Mouse (Mus musculus) limb, embryonic 11.5 days (tissue): ENCODE data around the gene Olfr190. TPM values are rescaled to one million over a fixed set of nuclear protein-coding genes. Genes with fewer than 3 reads are reported as not detected.
"Not testable (repeated sequence)": the region's sequence is repeated elsewhere in the genome, so short reads cannot be mapped to it uniquely, and the experiment has no call there.

Source experiments
- ATAC-seq: fragments of 200-750 bp; cut with Nextera tagmentation; 2 replicates; pipeline ENCODE4 v1.8.0; 2017; ENCODE audit warnings: low read depth; ENCODE audit not compliant: insufficient number of reproducible peaks, low FRiP score, low TSS enrichment
- DNase-seq: peaks from one replicate; pipeline ENCODE4 v3.0.0-alpha.2; 2015; ENCODE audit warnings: low spot score
- H3K27ac ChIP-seq: fragments of 300-500 bp; sonication (generic); replicated peaks from 2 replicates; pipeline ENCODE4 v1.5.1; 2014; ENCODE audit warnings: low read depth, mild to moderate bottlenecking, low read length
- H3K27me3 ChIP-seq: fragments of 300-500 bp; sonication (generic); 2 replicates; pipeline ENCODE4 v1.6.1; 2014; ENCODE audit warnings: mild to moderate bottlenecking, low read length, mixed read lengths; ENCODE audit not compliant: control insufficient read depth, insufficient read depth
- H3K36me3 ChIP-seq: fragments of 300-500 bp; sonication (generic); 2 replicates; pipeline ENCODE4 v1.6.1; 2014; ENCODE audit warnings: mild to moderate bottlenecking, low read length, moderate library complexity, mixed read lengths; ENCODE audit not compliant: control insufficient read depth, insufficient read depth
- H3K4me1 ChIP-seq: fragments of 300-500 bp; sonication (generic); 2 replicates; pipeline ENCODE4 v1.6.1; 2014; ENCODE audit warnings: low read length, mixed read lengths; ENCODE audit not compliant: control insufficient read depth, insufficient read depth
- H3K4me2 ChIP-seq: fragments of 300-500 bp; sonication (generic); 2 replicates; pipeline ENCODE4 v1.6.1; 2014; ENCODE audit warnings: low read depth, mild to moderate bottlenecking, moderate library complexity; ENCODE audit not compliant: severe bottlenecking
- H3K4me3 ChIP-seq: fragments of 300-500 bp; sonication (generic); 2 replicates; pipeline ENCODE4 v1.5.1; 2014; ENCODE audit warnings: low read depth, low read length
- H3K9ac ChIP-seq: fragments of 300-500 bp; sonication (generic); 2 replicates; pipeline ENCODE4 v1.6.1; 2014; ENCODE audit warnings: mild to moderate bottlenecking, low read length
- H3K9me3 ChIP-seq: fragments of 300-500 bp; sonication (generic); 2 replicates; pipeline ENCODE4 v1.6.1; 2016; ENCODE audit warnings: low read length; ENCODE audit not compliant: control insufficient read depth
- WGBS: fragments of 180-500 bp; shearing (Covaris S2); extraction: QIAGEN DNeasy Blood & Tissue Kit; methylation state at CpG from one replicate; pipeline ENCODE4 v1.1.7; 2014; 5-methylcytosine and 5-hydroxymethylcytosine counted together
- polyA plus RNA-seq: library from polyadenylated mRNA; unstranded; fragments of >200 nt; fragmentation: Nextera tagmentation; extraction: Ambion mirVana; gene quantifications from 2 replicates; pipeline ENCODE4 v1.2.1, GENCODE M21; 2014

Gene Olfr190
- not detected in 2 replicates for polyA plus RNA-seq

DNA sequence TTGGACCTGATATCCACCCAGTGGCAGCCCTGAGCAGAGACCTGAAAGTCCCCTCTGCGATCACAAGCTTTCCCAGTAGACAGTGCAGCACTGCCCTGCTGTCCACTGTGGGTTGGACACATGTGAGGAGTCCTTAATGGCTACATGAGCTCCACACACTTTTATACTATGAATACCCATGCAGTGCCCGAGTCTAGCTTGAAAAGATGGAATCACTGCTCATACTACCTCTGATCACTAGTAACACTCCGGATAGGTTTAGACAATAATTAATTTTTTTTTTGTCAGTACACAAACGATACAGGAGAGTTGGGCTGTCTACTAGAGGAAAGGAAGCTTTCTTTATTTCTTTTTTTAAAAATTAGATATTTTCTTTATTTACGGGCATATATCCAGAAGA lies at the start of gene Olfr190:
Gene Olfr190 (minus strand): TSS at position 101 of the 400 bp plus-strand sequence.
- H3K36me3 ChIP-seq, result no peaks in the 10 kb centered on the region
- no peak within 1 kb of the TSS for H3K27ac ChIP-seq
- H3K4me1 ChIP-seq, result no peaks in the 10 kb centered on the region
- H3K4me2 ChIP-seq, result no peak within 1 kb of the TSS
- no peak within 1 kb of the TSS for H3K4me3 ChIP-seq
- ATAC-seq, result no peak
- WGBS, result 86% methylated on average over 5 of the region's 5 CpGs
- no peaks in the 10 kb centered on the region for H3K27me3 ChIP-seq
- no peak within 1 kb of the TSS for H3K9ac ChIP-seq
- no peaks in the 10 kb centered on the region for H3K9me3 ChIP-seq
- DNase-seq, result no peak

DNA sequence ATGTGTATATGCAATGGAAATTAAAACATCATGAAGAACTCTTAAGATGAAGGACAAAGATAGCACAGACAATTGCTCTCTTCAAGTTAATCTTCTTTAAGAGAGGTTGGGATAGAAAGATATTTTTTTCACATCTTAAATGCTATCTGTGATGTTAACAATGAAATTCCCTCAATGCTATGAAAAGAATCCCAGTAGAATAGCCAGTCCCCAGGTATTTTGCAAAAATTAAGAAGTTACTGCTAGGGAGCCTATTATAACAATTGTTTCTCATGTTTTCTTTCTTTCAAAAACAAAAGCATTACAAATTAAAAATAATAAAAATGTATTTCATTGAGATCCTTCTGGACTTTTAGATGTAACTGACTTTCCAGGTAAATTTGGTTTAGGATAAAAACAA lies 43.2 kb upstream of the Olfr190 start, which contains the start of gene Olfr194:
Gene Olfr194 (minus strand): TSS at position 101 of the 400 bp plus-strand sequence.
- H3K9ac ChIP-seq, result no peak within 1 kb of the TSS
- H3K36me3 ChIP-seq, result no peaks in the 10 kb centered on the region
- DNase-seq (no peak), ATAC-seq (no peak)
- no peak within 1 kb of the TSS for H3K4me3 ChIP-seq
- H3K27ac ChIP-seq, result no peak within 1 kb of the TSS
- no peaks in the 10 kb centered on the region for H3K27me3 ChIP-seq
- H3K4me1 ChIP-seq, result no peaks in the 10 kb centered on the region
- H3K4me2 ChIP-seq, result no peak within 1 kb of the TSS
- no peaks in the 10 kb centered on the region for H3K9me3 ChIP-seq

DNA sequence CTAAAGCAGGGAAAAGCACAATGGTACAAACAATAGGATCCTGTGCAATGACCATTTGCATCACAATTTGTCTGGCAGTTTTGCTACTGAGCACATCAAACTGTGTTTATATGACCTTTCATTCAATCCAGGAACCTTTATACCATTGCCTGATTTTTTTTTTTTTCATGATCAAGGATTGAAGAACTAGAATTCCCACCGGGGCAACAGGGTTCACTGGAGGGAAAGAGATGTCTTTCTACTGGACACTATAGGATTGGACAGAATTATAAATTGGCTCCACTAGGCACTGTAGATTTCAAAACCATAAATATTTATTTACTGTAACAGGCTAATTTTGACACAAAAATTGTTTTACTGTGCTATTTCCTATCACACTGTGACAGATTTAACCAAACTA lies 34.0 kb upstream of the Olfr190 start, which contains the start of gene Olfr193:
Gene Olfr193 (minus strand): TSS at position 101 of the 400 bp plus-strand sequence.
- H3K27ac ChIP-seq, result no peak within 1 kb of the TSS
- no peaks in the 10 kb centered on the region for H3K9me3 ChIP-seq
- no peaks in the 10 kb centered on the region for H3K27me3 ChIP-seq
- H3K9ac ChIP-seq, result no peak within 1 kb of the TSS
- no peaks in the 10 kb centered on the region for H3K4me1 ChIP-seq
- ATAC-seq, result no peak
- no peak within 1 kb of the TSS for H3K4me3 ChIP-seq
- WGBS, result 82% methylated on average over 1 of the region's 1 CpGs
- DNase-seq, result no peak
- H3K36me3 ChIP-seq, result no peaks in the 10 kb centered on the region
- no peak within 1 kb of the TSS for H3K4me2 ChIP-seq

DNA sequence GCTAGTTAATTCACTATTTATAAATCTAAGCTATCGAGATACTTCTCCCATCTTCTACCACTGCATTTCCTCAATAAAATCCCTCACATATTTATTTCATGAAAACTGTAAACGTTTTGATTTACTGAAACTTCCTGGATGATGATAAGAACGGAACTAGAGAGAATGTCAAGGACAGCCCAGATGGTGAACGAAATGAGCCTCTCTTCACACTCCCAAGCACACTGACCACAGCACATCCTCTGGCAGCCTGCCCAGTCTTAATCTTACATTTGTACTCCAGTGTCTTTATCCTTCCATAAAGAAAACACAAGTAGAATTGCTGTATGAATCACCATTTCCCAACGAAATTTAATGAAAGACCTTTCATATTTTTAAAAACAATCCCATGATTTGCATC lies 30.7 kb upstream of the Olfr190 start:
- H3K4me2 ChIP-seq, H3K9ac ChIP-seq, H3K9me3 ChIP-seq, H3K27ac ChIP-seq, H3K4me1 ChIP-seq, ATAC-seq, DNase-seq, H3K36me3 ChIP-seq, H3K27me3 ChIP-seq, H3K4me3 ChIP-seq: not testable (repeated sequence)
- 72% methylated on average over 5 of the region's 5 CpGs for WGBS

DNA sequence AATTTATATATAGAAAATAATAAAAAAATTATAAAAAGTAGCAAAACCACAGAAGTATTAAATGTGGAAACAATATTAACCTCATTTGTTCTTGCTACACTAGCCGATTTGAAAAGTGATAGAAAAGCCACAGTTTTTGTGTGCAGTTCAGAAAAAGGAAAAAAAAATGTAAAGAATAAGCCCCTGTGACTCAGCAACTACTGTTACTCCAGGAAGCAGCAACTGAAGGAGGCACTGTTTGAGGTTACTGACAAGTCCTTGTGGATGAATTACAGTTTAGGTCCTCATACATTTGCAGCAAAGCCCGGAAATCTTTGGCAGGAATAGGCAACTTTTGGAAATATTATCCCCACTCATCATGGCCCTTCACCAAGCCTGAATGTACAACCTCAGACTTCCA lies 27.5 kb upstream of the Olfr190 start:
- WGBS, result 78% methylated on average over 2 of the region's 2 CpGs
- H3K4me1 ChIP-seq, result no peaks in the 10 kb centered on the region
- no peak overlapping the region for H3K4me3 ChIP-seq
- H3K36me3 ChIP-seq, result no peaks in the 10 kb centered on the region
- no peaks in the 10 kb centered on the region for H3K9me3 ChIP-seq
- no peak overlapping the region for H3K4me2 ChIP-seq
- H3K27ac ChIP-seq, result no peak overlapping the region
- H3K27me3 ChIP-seq, result no peaks in the 10 kb centered on the region
- H3K9ac ChIP-seq, result no peak overlapping the region
- DNase-seq, result no peak
- no peak for ATAC-seq

DNA sequence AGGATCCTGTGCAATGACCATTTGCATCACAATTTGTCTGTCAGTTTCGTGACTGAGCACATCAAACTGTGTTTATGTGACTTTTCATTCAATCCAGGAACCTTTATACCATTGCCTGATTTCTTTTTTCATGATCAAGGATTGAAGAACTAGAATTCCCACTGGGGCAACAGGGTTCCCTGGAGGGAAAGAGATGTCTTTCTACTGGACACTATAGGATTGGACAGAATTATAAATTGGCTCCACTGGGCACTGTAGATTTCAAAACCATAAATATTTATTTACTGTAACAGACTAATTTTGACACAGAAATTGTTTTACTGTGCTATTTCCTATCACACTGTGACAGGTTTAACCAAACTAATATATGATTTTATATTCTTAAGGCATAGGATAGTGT lies 11.9 kb upstream of the Olfr190 start, which contains the start of gene Olfr191:
Gene Olfr191 (minus strand): TSS at position 101 of the 400 bp plus-strand sequence.
- DNase-seq, H3K27ac ChIP-seq, H3K4me3 ChIP-seq, ATAC-seq, H3K9me3 ChIP-seq, H3K4me1 ChIP-seq, H3K9ac ChIP-seq, H3K36me3 ChIP-seq, H3K27me3 ChIP-seq, H3K4me2 ChIP-seq: not testable (repeated sequence)
- WGBS, result 71% methylated on average over 1 of the region's 1 CpGs

DNA sequence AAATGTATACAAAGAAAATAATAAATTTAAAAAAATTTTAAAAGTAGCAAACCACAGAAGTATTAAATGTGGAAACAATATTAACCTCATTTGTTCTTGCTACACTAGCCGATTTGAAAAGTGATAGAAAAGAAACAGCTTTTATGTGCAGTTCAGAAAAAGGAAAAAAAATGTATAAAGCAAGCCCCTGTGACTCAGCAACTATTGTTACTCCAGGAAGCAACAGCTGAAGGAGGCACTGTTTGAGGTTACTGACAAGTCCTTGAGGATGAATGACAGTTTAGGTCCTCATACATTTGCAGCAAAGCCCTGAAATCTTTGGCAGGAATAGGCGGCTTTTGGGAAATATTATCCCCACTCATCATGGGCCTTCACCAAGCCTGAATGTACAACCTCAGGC lies 3.3 kb upstream of the Olfr190 start:
- H3K4me3 ChIP-seq, H3K4me2 ChIP-seq, H3K9me3 ChIP-seq, H3K36me3 ChIP-seq, H3K4me1 ChIP-seq, DNase-seq, H3K27ac ChIP-seq, H3K27me3 ChIP-seq, ATAC-seq, H3K9ac ChIP-seq: not testable (repeated sequence)
- 88% methylated on average over 2 of the region's 2 CpGs for WGBS

GRCm38 (mm10) chr16:59073520-59073919 lies 4.3 kb downstream of the Olfr190 start:
- Histone ChIP-seq H3K4me3 (no peak overlapping the region), H3K27me3 (no peaks in the 10 kb centered on the region), H3K9me3 (no peaks in the 10 kb centered on the region), H3K4me1 (no peaks in the 10 kb centered on the region), H3K27ac (no peak overlapping the region), H3K4me2 (no peak overlapping the region), H3K9ac (no peak overlapping the region), H3K36me3 (no peaks in the 10 kb centered on the region)
- WGBS, result 98% methylated on average over 1 of the region's 1 CpGs
- DNase-seq (no peak), ATAC-seq (no peak)

GRCm38 (mm10) chr16:59071755-59072154 lies 6.0 kb downstream of the Olfr190 start:
- H3K27ac ChIP-seq, result no peak overlapping the region
- H3K9ac ChIP-seq, result no peak overlapping the region
- no peak overlapping the region for H3K4me3 ChIP-seq
- H3K36me3 ChIP-seq, result no peaks in the 10 kb centered on the region
- no peak for DNase-seq
- ATAC-seq, result no peak
- H3K4me2 ChIP-seq, result no peak overlapping the region
- H3K4me1 ChIP-seq, result no peaks in the 10 kb centered on the region
- H3K9me3 ChIP-seq, result no peaks in the 10 kb centered on the region
- no peaks in the 10 kb centered on the region for H3K27me3 ChIP-seq
